Mouse (Mus musculus) gastrocnemius, postnatal 4 days (tissue): ENCODE measurements around the gene Dok1. TPM values are rescaled to one million over a fixed set of nuclear protein-coding genes. Genes with fewer than 3 reads are reported as not detected.

Experiments used
- DNase-seq, 2 experiments: peaks; one replicate each; pipeline ENCODE4 v3.0.0; 2021 to 2022; ENCODE audit warnings: low spot score in 2 of 2, mixed read lengths in 2 of 2
- long read RNA-seq, 2 experiments: library from polyadenylated mRNA; stranded (forward); transcript quantifications; one replicate each; pipeline ENCODE4 v2.0.0; 2021
- total RNA-seq, 2 experiments: library from RNA; stranded (reverse); gene quantifications; 2 replicates each; pipeline ENCODE4 v1.2.3; 2021

Gene Dok1
- 10 to 100 TPM in 1 of 2 experiments, 1 to 10 TPM in 1; 9.1 to 10.4 TPM for total RNA-seq
- long read RNA-seq, experiment 1, partial matches to known transcripts = 0 of 1 reads
- long read RNA-seq, experiment 1, other reads (novel, unspliced or antisense) = 1 of 1 reads
- long read RNA-seq, experiment 2, partial matches to known transcripts = 1 of 5 reads
- long read RNA-seq, experiment 2, other reads (novel, unspliced or antisense) = 2 of 5 reads

- peak; percentile 63 to 80 for DNase-seq
Measured at GRCm38 (mm10) chr6:83033249-83034185, at the start of gene Dok1, which contains the start of gene Loxl3. Dok1 (minus strand) TSS chr6:83033471. Loxl3 (plus strand) TSS chr6:83034173.

GRCm38 (mm10) chr6:83080210-83080609 is 46.9 kb upstream of the Dok1 start:
- no peak for DNase-seq

GRCm38 (mm10) chr6:83078324-83078858 is 45.1 kb upstream of the Dok1 start:
- peak; percentile 96 to 99 for DNase-seq

GRCm38 (mm10) chr6:83077630-83078323 is 44.5 kb upstream of the Dok1 start, which contains the start of gene Pcgf1:
Pcgf1 (plus strand) TSS chr6:83077869.
- no peak for DNase-seq

- no peak for DNase-seq
Measured at GRCm38 (mm10) chr6:83074979-83075378, 41.7 kb upstream of the Dok1 start.

GRCm38 (mm10) chr6:83071220-83071619 is 37.9 kb upstream of the Dok1 start:
- peak in 1 of 2 experiments; percentile 16 for DNase-seq

- peak in 1 of 2 experiments; percentile 35 for DNase-seq
Measured at GRCm38 (mm10) chr6:83070311-83071219, 37.3 kb upstream of the Dok1 start.

GRCm38 (mm10) chr6:83070247-83070310 is 36.8 kb upstream of the Dok1 start, which contains the start of gene Tlx2:
Tlx2 (minus strand) TSS chr6:83070293.
- no peak for DNase-seq

GRCm38 (mm10) chr6:83069488-83070246 is 36.4 kb upstream of the Dok1 start:
- no peak for DNase-seq

GRCm38 (mm10) chr6:83068706-83069487 is 35.6 kb upstream of the Dok1 start:
- peak in 1 of 2 experiments; percentile 18 for DNase-seq

GRCm38 (mm10) chr6:83068221-83068620 is 35.0 kb upstream of the Dok1 start:
- no peak for DNase-seq

GRCm38 (mm10) chr6:83066441-83066840 is 33.2 kb upstream of the Dok1 start:
- DNase-seq = no peak

GRCm38 (mm10) chr6:83065995-83066394 is 32.7 kb upstream of the Dok1 start:
- no peak for DNase-seq

- no peak for DNase-seq
Measured at GRCm38 (mm10) chr6:83058725-83059124, 25.5 kb upstream of the Dok1 start.

GRCm38 (mm10) chr6:83057790-83058189 is 24.5 kb upstream of the Dok1 start, which contains the start of gene Dqx1:
Dqx1 (plus strand) TSS chr6:83057844.
- DNase-seq = no peak

GRCm38 (mm10) chr6:83054871-83055431 is 21.7 kb upstream of the Dok1 start, which contains the start of gene Htra2:
Htra2 (minus strand) TSS chr6:83055273.
- DNase-seq = no peak

GRCm38 (mm10) chr6:83054074-83054851 is 21.0 kb upstream of the Dok1 start, which contains the start of gene Aup1:
Aup1 (plus strand) TSS chr6:83054521.
- DNase-seq = peak; percentile 91 to 95
